Mouse (Mus musculus): ENCODE measurements around the gene Sdr9c7.

DNA sequence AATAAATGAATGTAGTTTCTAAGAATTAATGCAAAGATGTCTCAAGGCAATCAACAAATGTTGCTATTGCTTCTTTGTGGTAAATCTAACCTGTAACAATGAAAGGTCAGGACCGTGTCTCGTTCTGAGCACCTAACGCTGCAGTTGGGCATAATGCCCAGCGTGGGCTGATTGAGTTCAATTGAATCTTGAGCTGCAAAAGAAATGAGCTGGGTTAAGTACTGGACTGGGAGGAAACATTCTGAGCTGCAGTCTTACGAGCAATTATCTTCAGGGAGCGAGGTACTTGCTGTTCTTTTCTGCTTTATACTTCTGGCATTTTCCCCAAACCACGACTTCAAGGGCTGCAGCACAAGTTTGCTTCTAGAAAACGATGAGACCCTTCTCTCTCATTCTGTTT is 38.0 kb downstream of the Sdr9c7 start:
- TF ChIP-seq POLR2A (IDR thresholded peaks at IDR 0.05; ENCODE audit: borderline replicate concordance, low read depth, low read length) (no peak), CTCF (IDR thresholded peaks at IDR 0.05; ENCODE audit: low read depth, low read length) (no peak)

Data from bone marrow macrophage, adult 2 months (primary cell).